ENCODE assay signal across 22 mouse cellular contexts in genomic region chr5:149603241-149603640, GRCm38 (mm10).
"Had no signal": no experiment of that assay in that cellular context is flagged by ENCODE, and none has a peak within 500 bp of the region (broad histone marks: within the 10 kb centered on the region; RNA-seq: fewer than 3 reads in every experiment).

No protein-coding gene starts in this region.

- H3K4me1 ChIP-seq: heart, embryonic 13.5 days; heart, embryonic 15.5 days; hindbrain, embryonic 13.5 days; hindbrain, embryonic 15.5 days; intestine, embryonic 15.5 days; limb, embryonic 13.5 days; limb, embryonic 15.5 days; liver, embryonic 12.5 days had no signal

- H3K27ac ChIP-seq: heart, adult 2 months; heart, embryonic 13.5 days; heart, embryonic 15.5 days; hindbrain, embryonic 13.5 days; hindbrain, embryonic 15.5 days; hindbrain, postnatal 0 days; intestine, embryonic 15.5 days; layer of hippocampus, adult 2 months; limb, embryonic 13.5 days; limb, embryonic 15.5 days; liver, embryonic 12.5 days; liver, embryonic 14.5 days had no signal

- H3K4me3 ChIP-seq: heart, adult 2 months; heart, embryonic 13.5 days; heart, embryonic 15.5 days; hindbrain, embryonic 13.5 days; hindbrain, embryonic 15.5 days; intestine, embryonic 15.5 days; layer of hippocampus, adult 2 months; limb, embryonic 13.5 days; limb, embryonic 15.5 days; liver, embryonic 12.5 days had no signal

- ATAC-seq: hindbrain, postnatal 0 days; intestine, embryonic 15.5 days; intestine, postnatal 0 days; liver, embryonic 12.5 days had no signal

- H3K36me3 ChIP-seq: heart, embryonic 13.5 days; heart, embryonic 15.5 days; hindbrain, embryonic 13.5 days; hindbrain, embryonic 15.5 days; intestine, embryonic 15.5 days; limb, embryonic 13.5 days; limb, embryonic 15.5 days; liver, embryonic 12.5 days had no signal

- H3K27me3 ChIP-seq: heart, embryonic 13.5 days; heart, embryonic 15.5 days; hindbrain, embryonic 13.5 days; hindbrain, embryonic 15.5 days; intestine, embryonic 15.5 days; limb, embryonic 13.5 days; limb, embryonic 15.5 days had no signal

- H3K4me2 ChIP-seq: heart, embryonic 11.5 days; heart, embryonic 13.5 days; heart, embryonic 15.5 days; hindbrain, embryonic 13.5 days; hindbrain, embryonic 15.5 days; intestine, embryonic 15.5 days; limb, embryonic 13.5 days; limb, embryonic 15.5 days; liver, embryonic 12.5 days had no signal

- DNase-seq: gastrocnemius, postnatal 14 days; gastrocnemius, postnatal 36 days; heart, adult 2 months; kidney, adult 18-20 months; kidney, adult 8-10 months; kidney, postnatal 10 days; kidney, postnatal 25 days; kidney, postnatal 4 days; left cerebral cortex, postnatal 4 days had no signal

- H3K9ac ChIP-seq: heart, embryonic 13.5 days; heart, embryonic 15.5 days; hindbrain, embryonic 13.5 days; hindbrain, embryonic 15.5 days; intestine, embryonic 15.5 days; limb, embryonic 13.5 days; limb, embryonic 15.5 days; liver, embryonic 12.5 days; liver, embryonic 14.5 days had no signal

- H3K9me3 ChIP-seq: heart, embryonic 15.5 days; hindbrain, embryonic 13.5 days; hindbrain, embryonic 15.5 days; intestine, embryonic 15.5 days; limb, embryonic 13.5 days; limb, embryonic 15.5 days; liver, embryonic 12.5 days had no signal
